Mouse (Mus musculus) T-helper 17 cell (primary cell): ENCODE measurements at regions not wholly inside any gene's neighbourhood (a gene's known extent, or its start where the extent isn't known, plus 50 kb on each side); places are given as distances from the start of the nearest gene placed in this dataset.

Experiments
- in situ Hi-C, 2 experiments: fragments of 300-600 bp; cut with MboI, MseI; formaldehyde crosslinking; loops; 1 replicate in 1 of 2; 2 replicates in 1 of 2; pipeline ENCODE4 v1.15.1; 2025; ENCODE audit warnings: high pct_unique_total_duplicates in 2 of 2

GRCm38 (mm10) chr4:45647514-45647913 lies 115.2 kb upstream of the Shb start:
- in situ Hi-C loops = no loop called here

DNA sequence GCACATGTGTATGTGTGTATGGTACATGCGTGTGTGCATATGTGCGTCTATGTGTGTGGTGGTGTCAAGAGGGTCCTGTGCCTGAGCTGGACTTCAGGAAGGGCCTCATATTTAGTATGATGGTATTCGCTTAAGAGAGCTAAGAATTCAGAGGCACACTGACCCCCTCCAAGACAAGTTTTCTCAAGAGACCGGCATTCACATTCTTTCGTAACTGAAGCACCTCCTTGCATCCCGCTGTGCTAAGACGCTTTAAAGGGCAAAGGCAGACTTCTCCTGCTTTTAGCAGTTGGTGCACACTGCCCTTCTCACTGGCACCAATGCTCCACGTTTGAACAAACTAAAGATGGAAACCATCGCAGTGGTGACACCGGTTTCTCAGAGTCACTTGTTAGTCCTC lies 110.3 kb upstream of the Shb start:
- in situ Hi-C loops = no loop called here

- in situ Hi-C loops = no loop called here
Observed at GRCm38 (mm10) chr4:45641272-45641671, 109.0 kb upstream of the Shb start.

GRCm38 (mm10) chr4:45640713-45641112 lies 108.4 kb upstream of the Shb start:
- in situ Hi-C loops = no loop called here

- in situ Hi-C loops = no loop called here
Observed at GRCm38 (mm10) chr4:45639397-45640034, 107.2 kb upstream of the Shb start.

GRCm38 (mm10) chr4:45638411-45638810 lies 106.1 kb upstream of the Shb start:
- in situ Hi-C loops = no loop called here

- in situ Hi-C loops = no loop called here
Observed at GRCm38 (mm10) chr4:45631276-45632045, 99.2 kb upstream of the Shb start.

- in situ Hi-C loops = no loop called here
Observed at GRCm38 (mm10) chr4:45625633-45626032, 93.4 kb upstream of the Shb start.

GRCm38 (mm10) chr4:45622017-45622416 lies 89.7 kb upstream of the Shb start:
- in situ Hi-C loops = no loop called here

DNA sequence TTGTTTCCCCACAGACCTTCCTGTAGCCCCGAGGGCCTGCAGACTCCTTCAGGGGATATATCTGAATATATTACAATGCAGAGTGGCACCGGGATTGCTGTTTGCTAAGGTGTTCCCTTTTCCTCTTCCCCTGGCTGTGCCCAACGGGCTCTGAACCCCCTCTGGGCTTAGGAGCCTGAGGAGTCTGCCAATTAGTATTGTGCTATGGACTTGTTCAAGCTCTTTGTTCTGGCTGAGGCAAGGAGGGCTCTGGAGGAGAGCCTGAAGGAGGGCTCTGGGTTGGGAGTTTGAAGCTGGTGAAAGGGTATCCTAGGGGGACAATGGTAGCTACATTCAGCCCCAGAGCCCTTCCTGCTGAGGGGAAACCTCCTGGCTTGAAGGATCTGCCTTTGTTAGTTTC lies 84.9 kb upstream of the Shb start:
- in situ Hi-C loops = no loop called here

GRCm38 (mm10) chr4:45613498-45613897 lies 81.2 kb upstream of the Shb start:
- in situ Hi-C loops = loop anchor here in 1 of 2 experiments (5.0 kb wide), 1 partner anchor 196 kb away; no protein-coding TSS in a partner anchor

GRCm38 (mm10) chr4:45612132-45612531 lies 79.9 kb upstream of the Shb start:
- in situ Hi-C loops = loop anchor here in 1 of 2 experiments (5.0 kb wide), 1 partner anchor 195 kb away; no protein-coding TSS in a partner anchor

DNA sequence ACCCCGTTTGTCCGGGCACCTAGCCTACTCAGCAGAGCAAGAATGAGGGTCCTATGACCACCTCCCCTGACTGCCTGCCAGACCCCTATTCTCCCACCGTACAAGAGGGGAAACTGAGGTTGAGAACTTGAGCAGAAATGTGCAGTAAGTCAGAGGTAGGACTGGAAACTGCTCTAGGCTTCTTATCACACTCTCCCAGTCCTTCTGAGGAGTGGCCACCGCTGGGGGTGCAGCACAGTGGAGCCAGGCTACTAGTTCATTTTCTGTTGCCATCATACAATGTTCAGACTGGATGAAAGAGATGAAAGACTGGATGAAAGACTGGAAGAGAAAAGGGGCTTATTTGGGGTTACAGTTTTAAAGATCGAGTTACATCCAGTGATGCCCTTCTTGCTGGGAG lies 78.7 kb upstream of the Shb start:
- in situ Hi-C loops = loop anchor here in 1 of 2 experiments (5.0 kb wide), 1 partner anchor 194 kb away; no protein-coding TSS in a partner anchor

GRCm38 (mm10) chr4:45606578-45606977 lies 74.3 kb upstream of the Shb start:
- in situ Hi-C loops = no loop called here

DNA sequence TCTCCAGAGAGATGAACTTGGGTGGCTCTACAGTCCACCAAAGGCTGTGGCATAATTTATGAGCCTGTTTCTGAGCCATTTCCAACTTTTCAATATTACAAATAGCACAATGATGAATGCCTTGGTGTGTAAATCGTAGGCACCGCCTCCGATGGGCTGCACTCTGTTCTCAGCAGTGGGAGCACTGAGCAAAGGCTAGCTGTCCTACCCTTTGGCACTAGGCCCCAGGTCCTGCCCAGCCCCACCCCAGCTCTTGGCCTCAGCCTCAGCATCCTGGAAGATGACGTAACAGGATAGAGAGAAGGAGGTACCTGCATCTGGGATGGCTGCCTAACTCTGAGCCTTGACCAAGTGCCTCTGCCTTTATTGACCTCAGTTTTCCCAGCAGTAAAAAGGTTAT lies 73.4 kb upstream of the Shb start:
- in situ Hi-C loops = no loop called here

DNA sequence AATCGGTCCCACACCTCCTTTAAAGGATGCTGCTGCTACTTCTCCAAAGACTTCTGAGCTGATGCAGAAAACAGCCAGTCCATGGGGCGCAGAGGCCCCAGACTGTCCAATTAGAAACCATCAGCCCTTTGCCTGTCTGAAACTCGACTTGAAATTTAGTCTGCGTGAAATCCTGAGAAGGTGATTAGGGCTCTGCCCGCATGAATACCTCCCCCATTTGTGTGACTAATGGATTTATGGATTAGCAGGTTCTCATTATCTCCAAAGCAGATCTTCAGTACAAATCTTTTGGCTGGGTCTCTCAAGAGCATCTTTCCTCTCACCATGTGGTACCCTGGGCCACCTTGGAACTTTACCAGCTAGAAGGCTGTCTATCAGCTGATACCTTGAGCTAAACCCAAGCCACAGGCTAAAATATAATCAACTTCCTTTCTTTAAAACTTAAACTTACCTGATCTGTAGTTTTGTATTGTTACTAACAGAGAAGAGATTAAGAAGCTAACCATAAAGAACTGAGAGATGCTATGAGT lies 72.1 kb upstream of the Shb start:
- in situ Hi-C loops = no loop called here

DNA sequence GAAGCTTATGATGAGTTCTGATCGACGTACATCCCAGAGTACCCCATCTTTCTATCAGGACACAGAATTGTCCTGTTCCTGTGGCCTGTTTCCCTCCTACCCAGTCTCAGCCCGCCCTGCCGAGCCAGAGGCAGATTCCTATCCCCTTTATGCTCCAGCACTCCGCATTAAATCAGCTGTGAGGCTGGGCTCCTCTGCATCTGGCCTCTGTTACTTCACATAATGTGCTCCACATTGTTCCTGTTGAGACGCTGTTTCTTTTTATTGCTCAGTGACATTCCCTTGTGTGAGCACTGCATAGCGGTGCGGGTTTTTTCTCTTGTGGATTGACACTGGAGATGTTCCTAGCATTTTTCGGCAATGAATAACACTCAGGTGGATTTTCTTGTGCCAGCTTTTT lies 68.2 kb upstream of the Shb start:
- in situ Hi-C loops = no loop called here

- in situ Hi-C loops = no loop called here
Observed at GRCm38 (mm10) chr4:45593435-45593991, 61.2 kb upstream of the Shb start.

GRCm38 (mm10) chr4:45592766-45593165 lies 60.5 kb upstream of the Shb start:
- in situ Hi-C loops = no loop called here

DNA sequence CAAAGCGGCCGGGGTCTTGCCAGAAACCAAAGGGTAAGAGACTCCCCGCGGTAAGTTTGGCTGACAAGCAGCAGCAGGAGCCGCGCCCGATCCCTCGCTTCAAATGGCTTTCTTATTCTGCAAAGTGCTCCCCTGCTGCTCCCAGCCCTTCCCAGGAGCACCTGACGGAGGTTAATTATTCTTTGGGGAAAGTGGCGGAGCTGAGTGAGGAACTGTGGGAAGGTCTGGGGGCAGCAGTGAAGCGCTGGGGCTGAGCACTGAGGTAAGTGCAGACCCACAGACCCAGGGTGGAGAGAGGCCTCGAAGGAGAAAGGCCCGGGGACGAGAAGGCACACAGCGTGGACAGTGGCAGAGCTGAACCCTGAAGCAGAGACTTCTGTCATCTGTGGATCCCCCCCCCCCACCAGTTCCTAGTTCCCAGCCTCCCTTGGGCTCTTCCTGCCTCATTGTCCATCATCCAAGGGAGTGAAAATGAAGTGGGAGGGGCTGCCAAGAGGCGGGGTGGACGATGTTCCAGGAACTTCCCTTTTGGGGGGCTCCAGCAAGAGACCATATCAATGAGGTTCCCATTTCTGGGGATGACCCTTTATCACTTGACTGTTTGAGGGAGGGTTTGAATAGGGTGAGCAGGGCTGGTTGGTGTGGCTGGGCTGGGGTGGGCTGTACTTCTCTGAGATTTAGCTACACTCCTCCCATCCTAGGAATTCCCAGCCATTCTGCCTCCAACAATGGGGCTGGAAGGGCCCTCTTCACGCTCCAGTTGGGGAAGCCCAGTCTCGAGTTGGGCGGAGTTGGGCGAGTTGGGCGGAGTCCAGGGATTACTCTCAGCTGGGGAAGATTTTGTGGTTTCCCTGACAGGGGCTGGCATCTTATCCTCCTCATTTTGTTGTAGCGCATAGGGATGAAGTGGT lies 59.4 kb upstream of the Shb start:
- in situ Hi-C loops = no loop called here

GRCm38 (mm10) chr4:45590836-45591235 lies 58.6 kb upstream of the Shb start:
- in situ Hi-C loops = no loop called here
